In genomic region chr15:98805324-98806040, GRCm38 (mm10) we compare ENCODE assay signal across 8 mouse cellular contexts. TPM values are rescaled to one million over a fixed set of nuclear protein-coding genes. Genes with fewer than 3 reads are reported as not detected.
DNase-seq lines count a peak whose midpoint lies in the region; ATAC-seq and TF ChIP-seq lines count a peak whose summit lies in the region.

No protein-coding gene starts in this region.

- no peaks in the 10 kb centered on the region for H3K9me3 ChIP-seq in embryonic facial prominence, embryonic 12.5 days
- no peaks in the 10 kb centered on the region for H3K9me3 ChIP-seq in heart, embryonic 10.5 days
- no peaks in the 10 kb centered on the region for H3K9me3 ChIP-seq in kidney, embryonic 14.5 days (ENCODE audit: control insufficient read depth, low read length)
- no peaks in the 10 kb centered on the region for H3K9me3 ChIP-seq in midbrain, embryonic 16.5 days (replicated peaks; ENCODE audit: control insufficient read depth, low read length, poor library complexity, severe bottlenecking)
- no peaks in the 10 kb centered on the region for H3K9me3 ChIP-seq in stomach, embryonic 16.5 days (replicated peaks; ENCODE audit: control insufficient read depth, low read length)

- peaks cover 96% of the 10 kb centered on the region for H3K27me3 ChIP-seq in embryonic facial prominence, embryonic 12.5 days
- H3K27me3 ChIP-seq in heart, embryonic 10.5 days (ENCODE audit: insufficient read depth, poor library complexity, severe bottlenecking) = peaks cover 98% of the 10 kb centered on the region
- peaks cover 95% of the 10 kb centered on the region for H3K27me3 ChIP-seq in kidney, embryonic 14.5 days (ENCODE audit: control insufficient read depth, insufficient read depth, low read length)
- H3K27me3 ChIP-seq in liver, adult 2 months (ENCODE audit: control insufficient read depth, insufficient read depth, low read length) = peaks cover 29% of the 10 kb centered on the region
- peaks cover 86% of the 10 kb centered on the region for H3K27me3 ChIP-seq in midbrain, embryonic 16.5 days (ENCODE audit: control insufficient read depth, insufficient read depth, low read depth, low read length)
- peaks cover 93% of the 10 kb centered on the region for H3K27me3 ChIP-seq in stomach, embryonic 16.5 days (ENCODE audit: control insufficient read depth, insufficient read depth, low read length)

- H3K27ac ChIP-seq in embryonic facial prominence, embryonic 12.5 days = no peak overlapping the region
- H3K27ac ChIP-seq in heart, embryonic 10.5 days = peak overlapping the region; percentile 19; the same call in 1 of the 2 replicates
- no peak overlapping the region for H3K27ac ChIP-seq in kidney, embryonic 14.5 days (ENCODE audit: low read depth, low read length)
- no peak overlapping the region for H3K27ac ChIP-seq in liver, adult 2 months (replicated peaks; ENCODE audit: insufficient read depth, low read depth, low read length)
- H3K27ac ChIP-seq in midbrain, embryonic 16.5 days (ENCODE audit: low read length) = no peak overlapping the region
- no peak overlapping the region for H3K27ac ChIP-seq in stomach, embryonic 16.5 days (ENCODE audit: low read length)

- no peaks in the 10 kb centered on the region for H3K36me3 ChIP-seq in embryonic facial prominence, embryonic 12.5 days
- H3K36me3 ChIP-seq in heart, embryonic 10.5 days = no peaks in the 10 kb centered on the region
- no peaks in the 10 kb centered on the region for H3K36me3 ChIP-seq in kidney, embryonic 14.5 days (ENCODE audit: control insufficient read depth, insufficient read depth, low read length)
- no peaks in the 10 kb centered on the region for H3K36me3 ChIP-seq in liver, adult 2 months (ENCODE audit: control insufficient read depth, insufficient read depth, low read length)
- H3K36me3 ChIP-seq in midbrain, embryonic 16.5 days (ENCODE audit: control insufficient read depth, insufficient read depth, low read length) = no peaks in the 10 kb centered on the region
- no peaks in the 10 kb centered on the region for H3K36me3 ChIP-seq in stomach, embryonic 16.5 days (ENCODE audit: control insufficient read depth, insufficient read depth, low read length)

- ATAC-seq in CD4-positive, CD25-positive, alpha-beta regulatory T cell, adult 4 months = no peak
- peak; percentile 13; the same call in 1 of the 2 replicates for ATAC-seq in embryonic facial prominence, embryonic 12.5 days (ENCODE audit: insufficient number of reproducible peaks, insufficient read depth, low FRiP score, low TSS enrichment)
- ATAC-seq in kidney, embryonic 14.5 days (ENCODE audit: low FRiP score, low TSS enrichment) = peak; percentile 61; the same call in 1 of the 2 replicates
- ATAC-seq in midbrain, embryonic 16.5 days = peak; percentile 44; the same call in 1 of the 2 replicates
- ATAC-seq in stomach, embryonic 16.5 days (ENCODE audit: insufficient read depth, low FRiP score) = no peak

- peak overlapping the region; percentile 32 for H3K4me3 ChIP-seq in embryonic facial prominence, embryonic 12.5 days
- H3K4me3 ChIP-seq in heart, embryonic 10.5 days = peak overlapping the region; percentile 63
- peak overlapping the region; percentile 47 for H3K4me3 ChIP-seq in kidney, embryonic 14.5 days (ENCODE audit: low read length)
- peak overlapping the region; percentile 30; the same call in 1 of the 2 replicates for H3K4me3 ChIP-seq in liver, adult 2 months (ENCODE audit: insufficient read depth, low read depth, low read length)
- H3K4me3 ChIP-seq in midbrain, embryonic 16.5 days (ENCODE audit: low read depth, low read length) = peak overlapping the region; percentile 42
- peak overlapping the region; percentile 52 for H3K4me3 ChIP-seq in stomach, embryonic 16.5 days (replicated peaks; ENCODE audit: low read length)

- no peaks in the 10 kb centered on the region for H3K79me2 ChIP-seq in liver, adult 2 months (ENCODE audit: control insufficient read depth, insufficient read depth, low read length)

- TF ChIP-seq CTCF in liver, adult 2 months (IDR thresholded peaks at IDR 0.05; ENCODE audit: low read depth, low read length) = peak; percentile 76

- H3K4me1 ChIP-seq in embryonic facial prominence, embryonic 12.5 days = peaks cover 31% of the 10 kb centered on the region
- H3K4me1 ChIP-seq in heart, embryonic 10.5 days = peaks cover 62% of the 10 kb centered on the region
- peaks cover 24% of the 10 kb centered on the region for H3K4me1 ChIP-seq in kidney, embryonic 14.5 days (ENCODE audit: control insufficient read depth, insufficient read depth, low read length)
- H3K4me1 ChIP-seq in liver, adult 2 months (ENCODE audit: control insufficient read depth, insufficient read depth, low read length) = peaks cover 2% of the 10 kb centered on the region; the same call in 1 of the 2 replicates
- peaks cover 32% of the 10 kb centered on the region for H3K4me1 ChIP-seq in midbrain, embryonic 16.5 days (ENCODE audit: control insufficient read depth, insufficient read depth, low read length)
- H3K4me1 ChIP-seq in stomach, embryonic 16.5 days (ENCODE audit: control insufficient read depth, insufficient read depth, low read length) = peaks cover 17% of the 10 kb centered on the region

- peak; percentile 67 for DNase-seq in CD4-positive, CD25-positive, alpha-beta regulatory T cell, adult 2 months (ENCODE audit: low read depth, low spot score)
- peak; percentile 85 for DNase-seq in heart, embryonic 10.5 days (ENCODE audit: low spot score)
- DNase-seq in liver, adult 2 months (ENCODE audit: extremely low read depth, low read depth, low spot score) = no peak

- WGBS in embryonic facial prominence, embryonic 12.5 days = under 1% methylated on average over 64 of the region's 64 CpGs
- under 1% methylated on average over 64 of the region's 64 CpGs for WGBS in heart, embryonic 10.5 days
- WGBS in kidney, embryonic 14.5 days = under 1% methylated on average over 64 of the region's 64 CpGs
- WGBS in liver, adult 2 months = 3% methylated on average over 64 of the region's 64 CpGs
- WGBS in midbrain, embryonic 16.5 days = under 1% methylated on average over 64 of the region's 64 CpGs
- WGBS in stomach, embryonic 16.5 days = 2% methylated on average over 64 of the region's 64 CpGs

- peak overlapping the region; percentile 55 for H3K9ac ChIP-seq in embryonic facial prominence, embryonic 12.5 days
- H3K9ac ChIP-seq in kidney, embryonic 14.5 days (ENCODE audit: low read depth, low read length) = peak overlapping the region; percentile 37; the same call in 1 of the 2 replicates
- H3K9ac ChIP-seq in liver, adult 2 months (ENCODE audit: low read depth, low read length) = 0 out of 2 replicates have a peak overlapping the region, but pooled peaks have one; percentile 23
- H3K9ac ChIP-seq in midbrain, embryonic 16.5 days (ENCODE audit: low read depth, low read length) = peak overlapping the region; percentile 70
- peak overlapping the region; percentile 71 for H3K9ac ChIP-seq in stomach, embryonic 16.5 days (ENCODE audit: low read length)

- peak overlapping the region; percentile 53 for H3K4me2 ChIP-seq in embryonic facial prominence, embryonic 12.5 days (replicated peaks)
- peak overlapping the region; percentile 71 for H3K4me2 ChIP-seq in kidney, embryonic 14.5 days (replicated peaks; ENCODE audit: low read depth, low read length)
- peak overlapping the region; percentile 89 for H3K4me2 ChIP-seq in midbrain, embryonic 16.5 days (ENCODE audit: low read length)
- H3K4me2 ChIP-seq in stomach, embryonic 16.5 days (ENCODE audit: low read depth, low read length) = peak overlapping the region; percentile 68

- TF ChIP-seq POLR2A in liver, adult 2 months (IDR thresholded peaks at IDR 0.05; ENCODE audit: extremely low read depth, insufficient read depth, low read length) = no peak

RNA-seq across cellular contexts. Expression of gene Ddn, which starts 3.8 kb away (rescaled TPM):
- not detected for polyA plus RNA-seq in CD4-positive, CD25-positive, alpha-beta regulatory T cell, adult 4 months (2017; shearing (Covaris generic))
- polyA plus RNA-seq in embryonic facial prominence, embryonic 12.5 days (2016; fragmentation: Nextera tagmentation; extraction: Ambion mirVana) = 0.04 TPM in 1 of 2 replicates, not detected in the other
- 0.06 TPM in 1 of 2 replicates, not detected in the other for polyA plus RNA-seq in heart, embryonic 10.5 days (2016; fragmentation: Nextera tagmentation; extraction: Ambion mirVana)
- 1.4 TPM in 2 replicates for polyA plus RNA-seq in kidney, embryonic 14.5 days (2014; fragmentation: Nextera tagmentation; extraction: Ambion mirVana)
- 0.13 TPM in 1 of 2 replicates, not detected in the other for total RNA-seq in liver, adult 2 months (2014; rRNA removed)
- polyA plus RNA-seq in liver, adult 2 months (2012; rRNA removed) = not detected in 2 replicates
- polyA plus RNA-seq in midbrain, embryonic 16.5 days (2015; fragmentation: Nextera tagmentation; extraction: Ambion mirVana) = 0.35 and 0.42 TPM in 2 replicates
- not detected in 2 replicates for polyA plus RNA-seq in stomach, embryonic 16.5 days (2015; fragmentation: Nextera tagmentation; extraction: Ambion mirVana)

RNA-seq across cellular contexts. Expression of gene Wnt1, which starts 15.8 kb away (rescaled TPM):
- not detected for polyA plus RNA-seq in CD4-positive, CD25-positive, alpha-beta regulatory T cell, adult 4 months (2017; shearing (Covaris generic))
- 0.13 and 0.38 TPM in 2 replicates for polyA plus RNA-seq in embryonic facial prominence, embryonic 12.5 days (2016; fragmentation: Nextera tagmentation; extraction: Ambion mirVana)
- polyA plus RNA-seq in heart, embryonic 10.5 days (2016; fragmentation: Nextera tagmentation; extraction: Ambion mirVana) = not detected in 2 replicates
- not detected in 2 replicates for polyA plus RNA-seq in kidney, embryonic 14.5 days (2014; fragmentation: Nextera tagmentation; extraction: Ambion mirVana)
- not detected in 2 replicates for total RNA-seq in liver, adult 2 months (2014; rRNA removed)
- not detected in 2 replicates for polyA plus RNA-seq in liver, adult 2 months (2012; rRNA removed)
- polyA plus RNA-seq in midbrain, embryonic 16.5 days (2015; fragmentation: Nextera tagmentation; extraction: Ambion mirVana) = 1.2 and 1.3 TPM in 2 replicates
- not detected in 2 replicates for polyA plus RNA-seq in stomach, embryonic 16.5 days (2015; fragmentation: Nextera tagmentation; extraction: Ambion mirVana)

RNA-seq across cellular contexts. Expression of gene Prkag1, which starts 25.8 kb away (rescaled TPM):
- 100 to 1,000 TPM; 126 to 187 TPM for polyA plus RNA-seq in CD4-positive, CD25-positive, alpha-beta regulatory T cell, adult 4 months (2017; shearing (Covaris generic))
- polyA plus RNA-seq in embryonic facial prominence, embryonic 12.5 days (2016; fragmentation: Nextera tagmentation; extraction: Ambion mirVana) = 85.9 and 87.1 TPM in 2 replicates
- polyA plus RNA-seq in heart, embryonic 10.5 days (2016; fragmentation: Nextera tagmentation; extraction: Ambion mirVana) = 95.0 and 97.7 TPM in 2 replicates
- 67.8 and 83.7 TPM in 2 replicates for polyA plus RNA-seq in kidney, embryonic 14.5 days (2014; fragmentation: Nextera tagmentation; extraction: Ambion mirVana)
- total RNA-seq in liver, adult 2 months (2014; rRNA removed) = 40.1 and 41.4 TPM in 2 replicates
- polyA plus RNA-seq in liver, adult 2 months (2012; rRNA removed) = 35.6 and 37.7 TPM in 2 replicates
- 72.9 and 73.1 TPM in 2 replicates for polyA plus RNA-seq in midbrain, embryonic 16.5 days (2015; fragmentation: Nextera tagmentation; extraction: Ambion mirVana)
- 85.4 and 86.4 TPM in 2 replicates for polyA plus RNA-seq in stomach, embryonic 16.5 days (2015; fragmentation: Nextera tagmentation; extraction: Ambion mirVana)

RNA-seq across cellular contexts. Expression of gene Wnt10b, which starts 27.5 kb away (rescaled TPM):
- not detected for polyA plus RNA-seq in CD4-positive, CD25-positive, alpha-beta regulatory T cell, adult 4 months (2017; shearing (Covaris generic))
- polyA plus RNA-seq in embryonic facial prominence, embryonic 12.5 days (2016; fragmentation: Nextera tagmentation; extraction: Ambion mirVana) = 1.5 and 1.7 TPM in 2 replicates
- 0.09 TPM in 1 of 2 replicates, not detected in the other for polyA plus RNA-seq in heart, embryonic 10.5 days (2016; fragmentation: Nextera tagmentation; extraction: Ambion mirVana)
- not detected in 2 replicates for polyA plus RNA-seq in kidney, embryonic 14.5 days (2014; fragmentation: Nextera tagmentation; extraction: Ambion mirVana)
- 0.47 TPM in 1 of 2 replicates, not detected in the other for total RNA-seq in liver, adult 2 months (2014; rRNA removed)
- not detected in 2 replicates for polyA plus RNA-seq in liver, adult 2 months (2012; rRNA removed)
- not detected in 2 replicates for polyA plus RNA-seq in midbrain, embryonic 16.5 days (2015; fragmentation: Nextera tagmentation; extraction: Ambion mirVana)
- 0.14 TPM in 1 of 2 replicates, not detected in the other for polyA plus RNA-seq in stomach, embryonic 16.5 days (2015; fragmentation: Nextera tagmentation; extraction: Ambion mirVana)

RNA-seq across cellular contexts. Expression of gene Arf3, which starts 42.5 kb away (rescaled TPM):
- polyA plus RNA-seq in CD4-positive, CD25-positive, alpha-beta regulatory T cell, adult 4 months (2017; shearing (Covaris generic)) = 10 to 100 TPM; 33.0 to 35.3 TPM
- 51.2 and 52.1 TPM in 2 replicates for polyA plus RNA-seq in embryonic facial prominence, embryonic 12.5 days (2016; fragmentation: Nextera tagmentation; extraction: Ambion mirVana)
- 41.7 and 42.7 TPM in 2 replicates for polyA plus RNA-seq in heart, embryonic 10.5 days (2016; fragmentation: Nextera tagmentation; extraction: Ambion mirVana)
- 29.8 and 39.7 TPM in 2 replicates for polyA plus RNA-seq in kidney, embryonic 14.5 days (2014; fragmentation: Nextera tagmentation; extraction: Ambion mirVana)
- 10.5 and 14.0 TPM in 2 replicates for total RNA-seq in liver, adult 2 months (2014; rRNA removed)
- polyA plus RNA-seq in liver, adult 2 months (2012; rRNA removed) = 41.3 and 43.0 TPM in 2 replicates
- 96.4 and 102 TPM in 2 replicates for polyA plus RNA-seq in midbrain, embryonic 16.5 days (2015; fragmentation: Nextera tagmentation; extraction: Ambion mirVana)
- 38.0 and 38.9 TPM in 2 replicates for polyA plus RNA-seq in stomach, embryonic 16.5 days (2015; fragmentation: Nextera tagmentation; extraction: Ambion mirVana)

Comparison
In these comparisons a context has a peak if more than half of its experiments do, and no peak if none do; other contexts are left out.
1. ATAC-seq: peak in embryonic facial prominence, embryonic 12.5 days (single experiment), kidney, embryonic 14.5 days (single experiment) and midbrain, embryonic 16.5 days (single experiment); none in CD4-positive, CD25-positive, alpha-beta regulatory T cell, adult 4 months (single experiment) and stomach, embryonic 16.5 days (single experiment).
2. Peak in every context shown above with its lines, with median percentiles within 50 percentile points of each other: H3K4me2 ChIP-seq, H3K4me3 ChIP-seq and H3K9ac ChIP-seq.